Mouse (Mus musculus): Measurements from ENCODE around the gene Fli1.

GRCm38 (mm10) chr9:32456707-32457106, 86.0 kb downstream of the Fli1 start:
- no peak for TF ChIP-seq POLR2A (IDR thresholded peaks at IDR 0.05; ENCODE audit: insufficient read depth, low read depth, low read length)
- TF ChIP-seq CTCF (IDR thresholded peaks at IDR 0.05; ENCODE audit: insufficient read depth, low read depth, low read length), result no peak

Data from olfactory bulb, adult 2 months (tissue).